Mouse (Mus musculus) left cerebral cortex, postnatal 14 days (tissue): ENCODE results near the gene Eras. TPM values are rescaled to one million over a fixed set of nuclear protein-coding genes. Genes with fewer than 3 reads are reported as not detected.

Source experiments
- DNase-seq, 2 experiments: peaks; one replicate each; pipeline ENCODE4 v3.0.0; 2021 to 2022; ENCODE audit warnings: low spot score in 2 of 2, mixed read lengths in 1 of 2
- intact Hi-C: fragments of 180-260 bp; cut with DNase I; formaldehyde crosslinking; loops from one replicate; pipeline ENCODE4 v1.15.1; 2025
- long read RNA-seq, 2 experiments: library from polyadenylated mRNA; stranded (forward); transcript quantifications; one replicate each; pipeline ENCODE4 v2.0.0; 2021
- total RNA-seq, 2 experiments: library from RNA; stranded (reverse); gene quantifications; 2 replicates each; pipeline ENCODE4 v1.2.3; 2021

Eras gene
- not detected for total RNA-seq
- long read RNA-seq, experiment 1 = 0 reads
- long read RNA-seq, experiment 2 = 0 reads

DNA sequence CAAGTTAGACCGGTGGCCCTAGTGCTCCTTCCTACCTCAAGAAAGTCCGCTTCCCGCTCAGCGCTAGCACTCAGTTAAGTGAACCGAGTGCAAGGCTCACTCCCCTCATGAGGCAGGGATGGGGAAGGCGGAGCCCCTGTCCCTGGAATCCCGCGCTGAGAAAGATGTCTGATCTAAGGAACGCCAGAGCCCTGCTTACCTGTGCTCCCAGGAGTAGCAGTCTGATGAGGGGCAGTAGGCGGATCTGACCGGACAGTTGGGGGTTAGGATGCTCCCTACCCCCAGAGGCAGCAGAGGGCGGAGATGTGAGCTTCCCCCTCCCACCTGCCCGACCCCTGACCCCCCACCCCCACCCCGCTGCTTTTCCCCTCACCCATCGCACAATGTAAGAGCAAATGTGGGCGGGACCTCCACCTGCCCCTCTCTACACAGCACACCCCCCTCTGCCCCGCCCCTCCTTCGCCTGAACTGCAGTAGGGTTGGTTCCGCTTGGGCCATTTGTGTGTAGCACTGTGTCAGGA, at the start of gene Eras:
TSS of gene Eras (minus strand) at position 338 of the 521 bp plus-strand sequence.
- intact Hi-C loops = loop anchor here (10.0 kb wide), 1 partner anchor 206 kb away; the partner anchor contains the start of gene Wdr13

DNA sequence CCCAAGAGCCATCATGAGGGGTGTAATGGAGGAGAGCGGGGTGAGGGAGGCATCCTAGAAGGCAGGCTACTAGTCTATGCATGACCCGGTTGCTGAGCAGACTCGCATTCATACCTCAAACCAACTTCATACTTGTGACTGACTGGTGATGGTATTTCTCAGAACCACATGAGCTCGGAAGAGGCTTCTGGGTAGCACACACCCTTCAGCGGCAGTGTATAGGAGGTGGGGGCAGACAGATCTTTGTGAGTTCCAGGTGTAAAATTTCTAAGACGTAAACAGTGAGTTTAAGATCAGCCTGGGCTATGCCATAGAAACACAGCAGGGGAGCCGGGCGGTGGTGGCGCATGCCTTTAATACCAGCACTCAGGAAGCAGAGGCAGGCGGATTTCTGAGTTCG, 49.5 kb upstream of the Eras start, which contains the start of gene Gata1:
TSS of gene Gata1 (minus strand) at position 180 of the 400 bp plus-strand sequence.
- intact Hi-C loops = no loop called here
- no peak for DNase-seq

More for the DNA sequence above, at the start of gene Eras:
- DNase-seq = no peak

DNA sequence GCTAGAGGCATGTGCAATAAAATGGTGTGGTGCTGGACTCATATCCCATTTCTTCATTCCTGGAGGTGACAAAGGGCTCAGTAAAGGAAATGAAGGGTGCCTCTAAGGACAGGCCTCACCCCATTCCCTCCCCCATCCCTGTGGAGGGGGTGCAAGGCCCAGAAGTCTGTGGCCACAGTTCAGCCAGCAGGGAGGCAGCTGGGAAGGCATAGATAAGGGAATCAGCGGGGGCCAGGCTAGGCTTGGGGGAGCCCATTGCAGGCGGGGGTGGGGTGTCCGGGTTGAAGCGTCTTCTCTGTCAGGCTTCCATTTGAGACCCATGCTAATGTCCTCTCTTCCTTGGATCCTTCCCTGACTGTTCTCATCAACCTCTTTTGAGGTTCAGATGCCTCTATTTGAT, 42.9 kb upstream of the Eras start:
- intact Hi-C loops = no loop called here
- DNase-seq = no peak

DNA sequence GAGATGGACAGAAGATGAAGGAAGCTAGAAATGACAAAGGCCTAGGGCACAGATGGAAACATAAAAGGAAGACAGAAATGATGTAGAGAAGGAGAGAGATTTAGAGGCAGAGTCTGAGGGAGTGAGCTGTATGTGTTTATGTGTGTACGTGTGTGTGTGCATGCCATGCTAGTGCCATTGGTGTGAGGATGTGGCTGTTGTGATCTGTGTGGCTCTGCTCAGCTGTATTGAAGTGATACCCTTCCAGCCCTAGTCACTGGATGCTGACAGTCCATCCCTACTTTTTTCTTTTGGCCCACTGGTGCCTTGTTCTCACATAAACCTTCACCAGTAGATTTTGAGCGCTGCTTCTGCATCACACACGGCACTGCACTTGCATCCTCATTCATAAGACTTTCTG, 40.5 kb upstream of the Eras start:
- intact Hi-C loops = no loop called here
- DNase-seq = no peak

DNA sequence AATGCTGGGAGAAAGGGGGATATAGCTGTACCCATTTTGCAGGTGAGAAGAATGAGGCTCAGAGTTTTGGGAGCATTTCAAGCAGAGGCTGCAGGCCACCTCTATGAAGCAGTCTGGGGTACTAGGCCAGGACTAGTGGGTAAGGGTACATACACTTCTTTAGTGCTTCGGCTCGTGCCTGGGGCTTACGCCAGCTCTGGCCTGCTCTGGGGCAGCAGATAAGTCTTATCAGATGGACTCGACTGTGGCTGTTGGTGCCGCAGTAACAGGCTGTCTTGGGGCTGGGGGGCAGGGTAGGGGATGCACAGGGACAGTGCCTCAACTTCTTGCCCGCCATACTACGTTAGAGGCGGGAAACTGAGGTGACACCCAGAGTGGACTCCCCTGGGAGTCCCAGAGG, 39.8 kb upstream of the Eras start:
- DNase-seq = no peak
- intact Hi-C loops = no loop called here

DNA sequence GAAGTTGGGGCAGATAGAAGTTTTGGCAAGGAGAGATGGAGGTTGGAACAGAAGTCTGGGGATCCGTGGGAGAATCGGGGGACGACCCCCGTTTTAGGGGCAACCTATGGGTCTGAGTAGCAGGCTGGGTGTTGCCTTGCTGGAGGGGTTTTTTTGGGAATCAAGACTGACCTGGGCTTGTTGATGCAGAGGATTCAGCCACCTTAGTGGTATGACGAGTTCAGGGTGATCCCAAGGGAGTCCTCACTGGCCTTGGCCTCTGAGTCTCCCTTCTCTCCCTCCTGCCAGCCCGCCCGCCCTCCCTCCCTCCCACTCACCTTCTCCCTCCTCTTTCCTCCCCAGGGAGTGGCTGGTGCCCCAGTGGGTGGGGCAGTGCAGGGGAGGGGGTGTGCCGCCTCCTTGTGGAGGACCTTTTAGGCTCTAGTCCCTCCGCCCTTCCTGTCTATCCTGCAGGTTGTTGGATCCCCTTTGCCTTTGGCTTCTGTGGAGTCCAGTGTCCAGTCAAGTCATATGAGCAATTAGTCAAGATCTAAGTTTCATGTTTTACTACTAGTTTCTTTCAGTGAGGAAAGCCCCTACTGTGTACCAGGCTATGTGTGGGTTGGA, 39.3 kb upstream of the Eras start:
- DNase-seq = no peak
- intact Hi-C loops = no loop called here

DNA sequence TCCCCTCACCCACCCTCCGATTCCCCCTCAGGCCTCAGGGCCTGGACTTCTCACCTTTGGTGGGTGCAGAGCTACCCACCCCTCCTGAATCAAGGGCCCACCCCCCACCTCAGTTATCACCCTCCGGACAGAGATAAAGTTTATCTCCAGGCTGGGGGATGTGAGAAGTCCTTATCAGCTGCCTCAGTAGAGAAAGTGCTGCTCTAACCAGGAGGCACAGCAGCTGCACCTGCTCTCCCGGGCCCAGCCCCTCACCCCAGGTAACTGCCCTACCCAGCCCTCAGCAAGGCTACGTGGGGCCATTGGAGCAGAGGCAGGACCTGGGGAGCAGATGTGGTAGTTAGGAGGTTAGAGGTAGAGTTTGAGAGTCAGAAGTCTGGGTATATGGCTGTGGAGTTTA, 37.8 kb upstream of the Eras start:
- no peak for DNase-seq
- intact Hi-C loops = no loop called here

DNA sequence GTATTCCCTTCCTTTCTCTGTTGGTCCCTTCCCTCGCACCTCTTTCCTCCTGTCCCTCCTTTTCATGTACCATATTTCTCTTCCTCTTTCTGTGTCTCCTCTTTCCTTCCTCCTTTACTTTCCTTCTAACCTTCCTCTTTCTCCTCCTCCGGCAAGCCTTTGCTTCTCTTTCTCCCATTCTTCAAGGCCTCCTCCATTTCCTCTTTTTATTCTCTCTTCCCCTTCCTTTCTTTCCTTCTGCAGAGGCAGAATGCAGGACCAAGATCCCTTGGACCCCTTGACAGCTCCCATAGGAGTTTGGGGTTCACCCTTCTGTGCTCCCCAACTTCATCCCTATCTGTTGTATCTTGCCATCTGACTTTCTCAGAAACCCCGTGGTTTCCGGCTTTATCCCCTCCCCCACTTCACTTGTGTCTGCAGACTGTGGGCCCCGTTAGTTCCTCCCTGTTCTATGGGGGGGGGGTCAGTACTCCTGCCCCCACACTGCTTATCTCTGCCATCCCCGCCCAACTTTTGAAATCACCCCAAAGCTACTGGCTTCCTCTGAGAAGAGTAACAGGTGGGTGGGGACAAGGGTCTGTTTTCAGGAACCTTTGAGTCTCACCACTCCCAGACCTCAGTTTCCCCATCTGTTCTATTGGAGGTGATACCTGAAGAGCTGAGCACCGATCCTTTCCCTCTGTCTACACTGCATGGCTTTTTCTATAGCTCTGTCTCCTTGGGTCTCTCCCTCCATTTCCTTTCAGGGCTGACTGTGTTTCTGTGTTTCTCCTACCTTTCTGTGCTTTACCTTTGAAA, 35.6 kb upstream of the Eras start:
- intact Hi-C loops = no loop called here
- DNase-seq = no peak

DNA sequence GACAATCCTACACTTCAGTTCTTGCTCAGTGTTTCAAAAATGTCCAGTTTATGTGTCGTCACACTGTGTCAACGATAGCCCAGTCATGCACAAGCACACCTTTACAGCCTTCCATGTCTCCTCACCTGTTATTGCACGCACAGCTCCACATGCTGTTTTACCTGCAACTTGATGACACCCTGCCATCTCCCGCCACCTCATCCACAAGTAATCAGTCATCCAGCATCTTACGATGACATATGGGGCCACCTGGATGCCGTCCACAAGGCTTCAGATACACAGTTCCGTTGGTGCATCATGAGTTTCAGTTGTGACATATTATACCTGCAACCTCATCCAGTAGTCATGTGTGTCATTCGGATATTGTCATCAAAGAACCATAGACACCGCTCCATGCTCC, 30.5 kb upstream of the Eras start:
- no peak for DNase-seq
- intact Hi-C loops = loop anchor here (10.0 kb wide), 1 partner anchor 106 kb away; no protein-coding TSS in a partner anchor

DNA sequence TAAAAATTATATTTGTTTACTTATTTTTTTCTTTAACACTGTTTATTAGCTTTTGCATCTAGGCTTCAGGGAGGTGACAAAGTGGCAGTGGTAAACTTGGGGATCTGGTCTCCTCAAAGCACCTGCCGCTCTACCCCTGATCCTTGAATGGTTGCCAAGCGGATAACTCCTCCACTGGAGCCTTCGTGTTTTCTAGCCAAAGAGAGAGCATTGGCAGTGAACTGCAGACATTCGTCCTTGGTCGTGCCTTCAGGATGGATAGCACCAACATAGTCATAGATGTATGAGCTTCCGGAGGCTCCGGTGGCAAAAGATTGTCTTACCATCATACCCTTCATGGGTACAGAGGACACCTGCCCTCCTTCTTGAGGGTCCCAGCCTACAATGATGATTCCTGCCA, 21.7 kb upstream of the Eras start:
- DNase-seq = no peak
- intact Hi-C loops = loop anchor here (10.0 kb wide), 1 partner anchor 115 kb away; no protein-coding TSS in a partner anchor

DNA sequence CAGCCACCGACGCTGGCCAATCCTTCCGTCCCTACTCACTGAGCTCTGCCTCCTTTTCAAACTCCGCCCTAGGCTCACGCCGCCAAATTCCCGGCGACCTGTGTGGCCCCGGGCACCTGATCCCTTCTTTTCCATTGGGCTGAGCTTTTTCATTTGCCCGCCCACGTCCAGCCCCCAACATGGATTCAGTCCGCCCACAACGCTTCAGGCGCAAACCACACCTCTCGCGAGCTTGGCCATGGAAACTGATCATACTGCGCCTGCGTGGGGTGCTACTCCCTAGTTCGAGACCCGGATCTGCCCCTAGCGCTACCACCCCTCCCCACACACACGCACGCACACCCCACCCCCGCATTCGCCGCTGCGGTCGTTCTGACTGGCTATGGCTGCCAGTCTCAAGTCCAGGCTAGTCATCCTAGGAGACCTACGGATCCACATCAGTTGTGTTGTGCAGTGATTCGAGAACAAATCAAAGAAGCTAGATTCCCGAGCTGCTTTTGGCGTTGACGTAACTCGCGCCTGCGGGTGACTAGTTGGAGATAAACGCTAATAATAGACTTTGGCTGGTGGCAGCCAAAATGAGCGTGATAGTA, 19.6 kb upstream of the Eras start:
- intact Hi-C loops = no loop called here
- DNase-seq = peak; percentile 93 to 98

DNA sequence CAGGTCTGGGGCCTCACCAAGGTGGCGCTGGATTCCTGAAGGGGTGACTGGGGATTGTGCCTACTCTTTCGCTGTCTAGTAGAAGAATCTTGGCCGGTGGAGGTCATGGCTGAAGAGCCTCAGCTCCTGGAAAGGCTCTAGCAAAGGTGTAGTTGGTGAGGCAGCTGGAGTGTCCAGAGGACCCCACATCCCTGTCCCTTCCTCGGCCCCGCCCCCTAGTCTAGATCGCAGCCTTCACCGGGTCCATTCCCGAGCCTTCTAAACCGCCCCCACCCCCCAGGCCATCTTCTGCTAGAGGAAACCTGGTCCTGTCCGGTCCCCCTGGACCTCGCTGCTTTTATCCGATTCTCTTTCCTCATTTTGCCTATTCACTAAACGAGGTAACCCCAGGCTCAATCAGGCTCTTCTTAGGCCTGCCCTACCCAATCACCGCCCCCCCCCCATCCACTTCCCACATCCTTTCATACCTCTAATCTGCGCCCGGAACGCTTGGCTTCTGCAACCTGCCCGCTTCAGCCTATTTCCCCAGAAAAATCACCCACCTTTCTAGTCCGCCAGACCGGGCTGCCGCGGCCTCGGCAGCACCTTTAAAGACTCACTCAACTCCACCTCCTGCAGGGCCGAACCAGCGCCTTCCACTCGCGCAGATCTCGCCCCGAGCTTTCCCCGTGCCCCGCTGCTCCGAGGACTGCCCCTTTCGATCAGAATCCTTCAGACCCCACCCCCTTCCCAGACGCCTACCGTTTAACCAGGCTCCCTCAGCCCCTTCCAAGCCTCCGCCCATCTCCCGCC, 18.9 kb upstream of the Eras start, which contains the start of gene Hdac6:
TSS of gene Hdac6 (minus strand) at position 782 of the 792 bp plus-strand sequence.
- no peak for DNase-seq
- intact Hi-C loops = no loop called here

DNA sequence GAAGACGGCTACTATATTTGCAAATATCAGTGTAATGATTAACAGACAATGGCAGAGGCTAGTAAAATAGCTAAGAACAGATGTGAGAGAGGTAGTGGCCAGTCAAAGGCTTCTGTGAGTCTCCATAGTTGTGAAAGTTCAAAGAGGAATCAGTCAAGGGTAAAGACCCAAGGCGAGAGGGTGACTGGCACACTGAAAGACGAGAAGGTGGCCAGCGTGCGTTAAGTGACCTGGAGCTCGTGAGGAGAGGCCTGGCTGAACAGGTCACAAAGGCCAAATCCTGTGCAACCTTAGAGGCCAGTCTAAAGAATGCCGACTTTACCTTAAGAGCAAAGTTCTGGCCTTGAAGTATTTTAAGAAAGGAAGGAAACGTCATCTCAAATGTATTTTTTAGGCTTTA, 17.2 kb upstream of the Eras start:
- intact Hi-C loops = no loop called here
- no peak for DNase-seq

DNA sequence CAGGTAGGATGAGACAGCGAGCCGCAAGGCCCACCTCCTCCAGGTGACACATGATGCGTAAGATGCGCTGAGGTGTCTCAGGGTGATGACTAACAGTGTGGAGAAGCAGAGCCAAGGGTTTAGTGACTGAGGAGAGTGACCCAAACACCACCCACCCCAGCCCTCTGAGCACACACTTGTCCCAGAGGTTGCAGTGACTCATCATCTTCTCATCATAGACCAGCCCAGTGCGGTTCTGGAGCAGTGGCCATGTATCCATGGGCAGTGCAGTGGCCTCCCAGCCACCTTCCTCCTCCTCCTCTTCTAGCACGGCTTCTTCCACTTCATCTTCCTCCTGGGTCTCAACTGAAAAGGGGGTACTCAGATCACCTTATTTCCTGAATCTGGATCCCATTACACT, 9.3 kb upstream of the Eras start:
- DNase-seq = no peak
- intact Hi-C loops = loop anchor here (10.0 kb wide), 1 partner anchor 63 kb away; the partner anchor contains the start of gene Pim2

DNA sequence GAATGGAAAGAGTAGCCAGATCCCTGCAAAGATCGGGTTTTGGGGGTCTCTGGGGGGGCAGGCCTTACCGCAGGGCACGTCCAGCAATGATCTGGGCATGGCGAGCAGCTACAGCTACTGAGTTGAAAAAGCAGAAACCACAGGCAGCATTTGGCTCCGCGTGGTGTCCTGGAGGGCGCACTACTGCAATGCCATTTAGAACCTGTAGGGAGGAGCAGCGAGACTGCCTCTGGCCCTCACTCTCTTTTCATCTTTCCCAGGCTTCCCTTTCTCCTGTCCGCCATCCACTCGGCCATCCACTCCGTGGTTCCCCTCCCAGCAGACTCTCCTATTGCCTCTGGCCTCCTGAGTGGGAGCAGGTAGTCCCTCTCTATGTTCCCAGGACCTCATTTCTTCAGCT, 8.5 kb upstream of the Eras start:
- intact Hi-C loops = loop anchor here (10.0 kb wide), 1 partner anchor 62 kb away; the partner anchor contains the start of gene Pim2
- DNase-seq = no peak

DNA sequence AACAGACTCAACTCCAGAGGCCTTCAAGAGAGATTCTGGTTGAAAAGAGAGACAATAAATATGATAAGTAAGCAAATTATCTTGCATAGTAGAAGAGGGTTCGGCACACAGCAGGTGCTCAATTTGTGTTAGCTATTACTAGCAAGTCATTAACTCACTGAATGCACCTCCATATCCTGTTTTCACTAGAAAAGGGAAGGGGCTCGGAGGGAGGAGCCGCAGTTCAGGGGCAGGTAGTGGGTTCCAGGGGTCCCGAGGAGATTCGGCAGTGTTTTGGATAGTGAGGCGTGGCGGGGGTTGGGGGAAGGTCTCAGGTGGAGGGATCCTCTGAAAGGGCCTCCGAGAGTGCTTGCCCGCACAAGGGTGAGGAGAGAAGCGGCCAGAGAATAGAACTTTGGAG, 1.3 kb downstream of the Eras start:
- no peak for DNase-seq
- intact Hi-C loops = loop anchor here (10.0 kb wide), 1 partner anchor 208 kb away; the partner anchor contains the start of gene Wdr13

DNA sequence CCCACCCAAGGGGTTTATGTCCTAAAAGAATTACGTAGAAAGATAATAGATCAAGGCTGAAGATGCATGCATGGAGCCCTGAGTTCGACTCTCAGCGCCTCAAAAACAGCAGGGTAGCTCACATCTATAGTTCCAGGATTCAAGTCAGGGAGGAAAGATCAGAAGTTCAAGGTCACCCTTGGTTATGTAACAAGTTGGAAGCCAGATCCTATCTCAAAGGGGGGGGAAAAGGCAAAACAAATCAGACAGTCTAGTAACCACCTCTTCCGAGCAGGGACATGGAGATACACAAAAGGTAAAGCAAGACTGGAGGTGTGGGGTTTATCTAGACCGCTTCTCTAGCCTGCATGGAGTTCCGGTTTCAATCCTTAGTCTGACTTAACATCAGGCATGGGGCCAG, 2.1 kb downstream of the Eras start:
- DNase-seq = no peak
- intact Hi-C loops = loop anchor here (10.0 kb wide), 1 partner anchor 209 kb away; the partner anchor contains the start of gene Wdr13

DNA sequence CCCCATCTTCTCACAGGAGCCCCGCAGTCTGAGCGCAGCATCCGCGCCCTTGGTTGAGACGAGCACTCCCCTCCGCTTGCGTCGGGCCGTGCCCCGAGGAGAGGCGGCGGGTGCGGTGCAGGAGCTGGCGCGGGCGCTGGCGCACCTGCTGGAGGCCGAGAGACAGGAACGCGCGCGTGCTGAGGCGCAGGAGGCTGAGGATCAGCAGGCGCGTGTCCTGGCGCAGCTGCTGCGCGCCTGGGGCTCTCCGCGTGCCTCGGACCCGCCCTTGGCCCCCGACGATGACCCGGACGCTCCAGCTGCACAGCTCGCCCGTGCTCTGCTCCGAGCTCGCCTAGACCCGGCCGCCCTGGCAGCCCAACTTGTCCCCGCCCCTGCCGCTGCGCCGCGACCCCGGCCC, 6.4 kb downstream of the Eras start:
- intact Hi-C loops = loop anchor here (10.0 kb wide), 1 partner anchor 213 kb away; the partner anchor contains the start of gene Wdr13
- DNase-seq = no peak
